Mouse (Mus musculus) heart, adult 8-10 months (tissue): ENCODE data around the gene Olfr263. TPM values are rescaled to one million over a fixed set of nuclear protein-coding genes. Genes with fewer than 3 reads are reported as not detected.

Source experiments
- DNase-seq: peaks from one replicate; pipeline ENCODE4 v3.0.0; 2022; ENCODE audit warnings: low spot score
- total RNA-seq, 4 experiments: library from RNA; stranded (reverse); gene quantifications; 2 replicates each; pipeline ENCODE4 v1.2.4; 2022

The Olfr263 gene
- total RNA-seq, 4 experiments from 2014 or later, result not detected

DNA sequence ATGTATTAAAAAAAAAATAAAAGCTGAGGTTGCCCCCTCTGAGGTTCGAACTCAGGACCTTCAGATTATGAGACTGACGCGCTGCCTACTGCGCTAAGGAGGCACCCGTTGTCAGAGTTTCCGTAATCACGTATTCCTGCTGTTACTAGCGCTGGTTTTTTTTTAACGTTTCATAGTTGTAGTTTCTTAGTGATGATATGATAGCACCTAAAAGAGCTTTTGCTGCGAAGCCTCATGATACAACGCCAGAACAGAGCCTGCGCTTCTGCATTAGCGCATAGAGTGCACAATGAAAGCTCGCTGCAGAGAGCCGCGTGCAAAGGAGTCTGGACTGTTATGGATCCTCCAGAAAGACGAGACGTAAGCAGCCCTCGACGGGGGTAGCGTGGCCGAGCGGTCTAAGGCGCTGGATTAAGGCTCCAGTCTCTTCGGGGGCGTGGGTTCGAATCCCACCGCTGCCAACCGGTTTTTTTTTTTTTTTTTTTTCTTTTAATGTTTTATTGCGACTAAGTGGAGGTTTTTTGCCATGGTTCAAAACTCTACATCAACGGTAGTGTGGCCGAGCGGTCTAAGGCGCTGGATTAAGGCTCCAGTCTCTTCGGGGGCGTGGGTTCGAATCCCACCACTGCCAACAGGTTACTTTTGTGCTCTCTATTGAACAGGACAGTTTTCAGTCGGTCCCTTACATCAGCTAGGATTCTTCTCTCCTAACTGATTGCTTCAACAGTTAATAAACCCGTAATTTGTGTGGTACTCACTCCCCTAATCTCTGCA, 40.4 kb downstream of the Olfr263 start:
- peak; percentile 86 for DNase-seq

DNA sequence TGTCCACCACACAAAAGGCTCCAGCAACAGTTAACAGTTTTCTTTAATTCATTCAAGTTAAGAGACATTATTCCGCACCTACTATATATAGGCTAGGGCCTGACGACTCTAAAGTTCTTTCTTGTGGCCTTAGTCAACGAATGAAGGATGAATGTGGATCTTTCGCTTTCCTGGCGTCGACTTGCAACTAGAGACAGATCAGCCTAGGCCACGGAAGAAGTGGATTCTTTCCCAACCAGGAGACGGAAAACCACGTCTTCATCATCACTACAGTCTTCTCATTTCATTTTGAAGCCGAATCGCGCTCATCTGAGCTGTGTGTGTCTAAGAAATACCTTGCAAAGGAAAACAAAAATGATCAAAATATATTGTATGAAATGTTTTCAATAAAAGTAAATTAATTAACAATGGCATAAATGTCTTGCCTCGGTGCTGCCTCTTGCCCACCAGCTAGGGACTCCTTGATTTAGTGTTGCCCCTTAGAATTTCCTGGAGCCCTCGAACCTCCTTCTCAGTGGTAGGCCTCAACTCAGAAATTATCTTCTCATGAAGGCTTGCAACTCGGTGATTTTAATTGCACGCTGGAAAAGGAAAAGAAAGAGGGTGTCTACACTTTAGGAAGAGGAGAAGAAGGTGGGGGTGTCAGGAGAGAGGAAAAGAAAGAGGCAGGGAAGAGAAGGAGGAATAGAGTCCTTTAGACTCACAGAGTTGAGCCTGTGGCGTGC, 41.2 kb downstream of the Olfr263 start:
- no peak for DNase-seq

GRCm38 (mm10) chr13:21171156-21171530, 41.7 kb downstream of the Olfr263 start:
- no peak for DNase-seq

DNA sequence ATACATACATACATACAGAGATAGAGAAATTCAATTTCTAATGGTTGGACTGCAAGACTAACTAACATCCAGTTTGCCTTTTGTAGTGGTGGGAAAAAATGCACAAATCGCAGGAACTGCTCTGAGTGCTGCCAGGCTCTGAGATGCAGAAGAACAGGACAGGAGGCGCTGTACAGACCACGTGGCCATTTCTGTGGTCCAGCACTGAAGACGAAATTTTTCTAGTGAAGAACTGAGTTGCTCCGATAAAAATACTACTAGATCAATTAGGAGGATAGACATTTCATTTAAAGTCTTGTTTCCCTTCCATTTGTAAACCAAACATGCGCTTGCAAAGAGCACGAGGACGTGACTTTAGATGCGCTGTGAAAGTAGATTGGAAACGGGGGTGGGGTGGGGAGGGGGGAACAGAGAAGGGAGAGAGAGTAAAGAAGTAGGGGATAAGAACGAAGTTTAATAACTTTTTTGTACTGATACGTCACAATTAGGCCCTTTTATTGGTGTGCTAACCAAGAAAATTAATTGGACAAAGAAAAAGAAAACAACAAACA, 42.2 kb downstream of the Olfr263 start:
- DNase-seq, result no peak

GRCm38 (mm10) chr13:21172241-21173027, 43.0 kb downstream of the Olfr263 start:
- DNase-seq, result peak; percentile 86

- peak; percentile 89 for DNase-seq
Observed at GRCm38 (mm10) chr13:21173072-21173471, 43.6 kb downstream of the Olfr263 start.

- no peak for DNase-seq
Observed at GRCm38 (mm10) chr13:21176733-21177132, 47.3 kb downstream of the Olfr263 start.

GRCm38 (mm10) chr13:21177657-21178056, 48.2 kb downstream of the Olfr263 start:
- no peak for DNase-seq

DNA sequence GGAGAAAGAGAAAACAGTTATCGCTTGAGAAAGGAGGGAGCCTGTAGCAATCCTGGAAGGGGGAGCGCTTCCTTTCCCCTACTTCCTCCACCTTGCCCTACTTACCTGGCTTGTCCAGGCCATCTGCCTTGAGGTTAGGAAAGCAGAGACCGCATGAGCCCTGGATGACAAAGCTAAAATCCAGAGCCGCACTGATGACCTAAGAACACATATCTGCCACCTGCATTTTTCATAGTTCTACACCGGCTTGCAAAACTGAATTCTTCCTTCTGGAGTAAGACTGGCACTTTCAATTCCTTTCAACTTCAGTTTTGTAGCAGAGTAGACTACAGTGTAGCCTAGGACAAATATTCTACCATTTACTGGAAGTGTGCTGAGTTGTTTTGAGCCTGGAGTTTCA, 48.9 kb downstream of the Olfr263 start:
- DNase-seq, result no peak

- DNase-seq, result no peak
Observed at GRCm38 (mm10) chr13:21179367-21179723, 49.9 kb downstream of the Olfr263 start, which contains the start of gene Trim27. Gene Trim27 (plus strand): TSS chr13:21179445.

DNA sequence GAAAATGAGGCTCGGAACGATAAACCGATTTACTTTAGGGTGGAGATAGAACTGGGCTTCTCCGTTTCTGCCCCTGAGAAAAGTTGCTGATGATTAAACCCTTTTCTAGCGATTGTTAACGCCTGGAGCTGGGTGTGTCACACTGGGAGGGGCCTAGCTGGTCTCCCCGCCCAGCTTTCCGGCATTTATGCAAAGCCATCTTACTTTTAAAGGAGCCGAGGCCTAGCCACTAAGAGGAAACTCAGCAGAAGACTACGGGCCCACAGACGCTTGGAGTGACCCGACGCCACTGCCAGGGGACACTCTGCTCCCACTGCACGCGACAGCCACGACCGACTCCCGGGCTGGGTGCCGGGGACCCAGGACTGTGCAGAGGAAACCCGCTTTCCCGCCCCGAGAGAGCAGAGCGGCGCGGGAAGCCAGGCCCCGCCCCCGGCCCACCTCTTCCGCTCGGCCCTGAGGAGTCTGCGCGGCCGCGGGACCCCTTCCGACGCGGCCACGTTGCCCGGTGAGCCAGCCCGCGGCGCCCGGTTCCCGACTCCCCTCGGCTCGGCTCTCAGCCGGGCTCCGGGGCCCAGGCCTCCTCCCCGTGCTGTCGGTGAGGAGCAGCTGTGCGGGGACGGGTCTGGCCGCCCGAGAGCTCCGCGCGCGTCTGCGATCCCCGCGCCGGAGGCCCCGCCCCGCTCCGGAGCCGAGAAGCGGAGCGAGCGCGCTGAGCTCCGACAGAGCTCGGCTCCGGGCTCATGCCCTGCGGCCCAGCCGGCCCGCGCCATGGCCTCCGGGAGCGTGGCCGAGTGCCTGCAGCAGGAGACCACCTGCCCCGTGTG, 50.5 kb downstream of the Olfr263 start:
- peak; percentile 94 for DNase-seq

DNA sequence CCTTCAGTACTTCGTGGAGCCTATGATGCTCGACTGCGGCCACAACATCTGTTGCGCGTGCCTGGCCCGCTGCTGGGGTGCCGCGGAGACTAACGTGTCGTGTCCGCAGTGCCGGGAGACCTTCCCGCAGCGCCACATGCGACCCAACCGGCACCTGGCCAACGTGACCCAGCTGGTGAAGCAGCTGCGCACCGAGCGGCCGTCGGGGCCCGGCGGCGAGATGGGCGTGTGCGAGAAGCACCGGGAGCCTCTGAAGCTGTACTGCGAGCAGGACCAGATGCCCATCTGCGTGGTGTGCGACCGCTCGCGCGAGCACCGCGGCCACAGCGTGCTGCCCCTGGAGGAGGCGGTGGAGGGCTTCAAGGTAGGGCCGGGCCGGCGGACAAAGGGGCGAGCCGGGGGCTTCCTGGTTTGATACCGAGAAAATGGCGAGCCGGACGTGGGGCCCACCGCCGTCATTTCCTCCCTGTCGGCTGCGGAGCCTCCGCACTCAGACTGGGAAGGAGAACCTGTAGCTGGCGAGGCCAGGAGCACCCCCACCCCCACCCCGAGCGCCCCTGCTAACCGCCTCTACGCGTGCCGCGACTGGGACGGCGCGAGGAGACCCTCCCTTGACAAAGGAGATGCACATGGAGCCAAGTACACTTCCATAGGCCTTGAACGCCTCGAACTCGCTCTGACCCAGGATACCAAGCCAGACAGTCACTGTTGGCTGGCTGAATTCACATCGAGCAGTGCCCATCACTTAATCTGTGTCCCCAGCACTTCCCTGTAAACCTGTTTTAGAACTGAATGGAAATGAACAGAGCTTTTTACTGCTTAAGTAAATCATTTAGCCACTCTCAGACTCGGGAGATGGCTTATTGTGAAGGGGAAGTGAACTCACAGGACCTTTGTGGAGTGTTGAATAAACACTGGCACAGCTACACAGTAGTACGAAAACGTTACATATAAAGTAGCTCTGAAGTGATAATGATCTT, 51.4 kb downstream of the Olfr263 start:
- no peak for DNase-seq

DNA sequence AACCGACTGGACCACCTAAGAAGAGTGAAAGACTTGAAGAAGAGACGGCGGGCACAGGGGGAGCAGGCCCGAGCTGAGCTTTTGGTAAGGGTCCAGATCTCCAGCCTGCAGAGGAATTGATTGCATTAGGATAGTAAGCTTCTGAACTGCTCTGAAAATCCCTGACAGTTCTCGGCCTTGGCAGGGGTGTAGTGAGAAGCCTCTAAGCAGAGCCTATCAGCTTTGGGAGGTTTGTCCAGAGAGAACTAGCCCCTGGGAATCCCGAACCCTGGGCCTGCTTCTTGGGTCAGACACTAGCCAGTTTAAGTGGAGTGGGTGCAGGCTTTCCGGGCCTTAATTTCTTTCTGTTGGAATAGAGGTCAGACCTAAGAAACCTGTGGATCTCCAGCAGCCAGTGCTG, 52.6 kb downstream of the Olfr263 start:
- no peak for DNase-seq

DNA sequence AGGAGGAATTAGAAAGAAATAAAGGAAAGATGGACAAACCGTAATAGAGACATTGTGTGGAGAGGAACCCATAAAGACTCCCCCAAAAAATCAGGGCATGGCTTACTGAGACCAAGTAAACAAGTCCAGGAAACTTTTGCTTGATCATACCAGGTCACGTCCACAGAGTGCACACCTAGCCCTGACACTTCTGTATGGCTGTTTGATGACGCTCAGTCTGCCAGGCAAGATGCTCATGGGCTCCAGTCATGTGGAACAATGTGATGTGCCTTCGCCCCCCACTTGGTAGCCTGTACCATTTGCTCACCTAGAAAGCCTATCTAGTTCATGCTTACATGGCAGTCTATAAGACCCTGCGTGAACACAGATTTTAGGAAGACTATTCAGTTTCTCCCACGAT, 53.6 kb downstream of the Olfr263 start:
- DNase-seq, result no peak

- no peak for DNase-seq
Observed at GRCm38 (mm10) chr13:21183661-21184060, 54.2 kb downstream of the Olfr263 start.

- no peak for DNase-seq
Observed at GRCm38 (mm10) chr13:21185521-21185920, 56.1 kb downstream of the Olfr263 start.
